Mouse (Mus musculus) hindbrain, embryonic 10.5 days (tissue): ENCODE measurements around the gene Misp. TPM values are rescaled to one million over a fixed set of nuclear protein-coding genes. Genes with fewer than 3 reads are reported as not detected.

Source experiments
- DNase-seq: peaks from one replicate; pipeline ENCODE4 v3.0.0-alpha.2; 2017; ENCODE audit warnings: low spot score
- H3K27ac ChIP-seq: fragments of 300-500 bp; sonication (generic); 2 replicates; pipeline ENCODE4 v1.5.1; 2016; ENCODE audit warnings: mild to moderate bottlenecking, moderate library complexity
- H3K27me3 ChIP-seq: fragments of 300-500 bp; sonication (generic); 2 replicates; pipeline ENCODE4 v1.6.1; 2016; ENCODE audit warnings: mild to moderate bottlenecking; ENCODE audit not compliant: poor library complexity, insufficient read depth, severe bottlenecking
- H3K36me3 ChIP-seq: fragments of 300-500 bp; sonication (generic); 2 replicates; pipeline ENCODE4 v1.6.1; 2016; ENCODE audit warnings: mild to moderate bottlenecking, moderate library complexity
- H3K4me1 ChIP-seq: fragments of 300-500 bp; sonication (generic); replicated peaks from 2 replicates; pipeline ENCODE4 v1.6.1; 2016; ENCODE audit warnings: mild to moderate bottlenecking
- H3K4me3 ChIP-seq: fragments of 300-500 bp; sonication (generic); 2 replicates; pipeline ENCODE4 v1.5.1; 2016; ENCODE audit warnings: mild to moderate bottlenecking, moderate library complexity
- H3K9me3 ChIP-seq: fragments of 300-500 bp; sonication (generic); 2 replicates; pipeline ENCODE4 v1.6.1; 2016; ENCODE audit warnings: mild to moderate bottlenecking, moderate library complexity
- WGBS: fragments of 180-500 bp; shearing (Covaris S2); methylation state at CpG from one replicate; pipeline ENCODE4 v1.1.7; 2016; 5-methylcytosine and 5-hydroxymethylcytosine counted together
- polyA plus RNA-seq: library from polyadenylated mRNA; unstranded; fragments of >200 nt; fragmentation: Nextera tagmentation; extraction: Ambion mirVana; gene quantifications from 2 replicates; pipeline ENCODE4 v1.2.1, GENCODE M21; 2016

The Misp gene
- polyA plus RNA-seq, 1 experiment from 2014 or later: 1.0 TPM

DNA sequence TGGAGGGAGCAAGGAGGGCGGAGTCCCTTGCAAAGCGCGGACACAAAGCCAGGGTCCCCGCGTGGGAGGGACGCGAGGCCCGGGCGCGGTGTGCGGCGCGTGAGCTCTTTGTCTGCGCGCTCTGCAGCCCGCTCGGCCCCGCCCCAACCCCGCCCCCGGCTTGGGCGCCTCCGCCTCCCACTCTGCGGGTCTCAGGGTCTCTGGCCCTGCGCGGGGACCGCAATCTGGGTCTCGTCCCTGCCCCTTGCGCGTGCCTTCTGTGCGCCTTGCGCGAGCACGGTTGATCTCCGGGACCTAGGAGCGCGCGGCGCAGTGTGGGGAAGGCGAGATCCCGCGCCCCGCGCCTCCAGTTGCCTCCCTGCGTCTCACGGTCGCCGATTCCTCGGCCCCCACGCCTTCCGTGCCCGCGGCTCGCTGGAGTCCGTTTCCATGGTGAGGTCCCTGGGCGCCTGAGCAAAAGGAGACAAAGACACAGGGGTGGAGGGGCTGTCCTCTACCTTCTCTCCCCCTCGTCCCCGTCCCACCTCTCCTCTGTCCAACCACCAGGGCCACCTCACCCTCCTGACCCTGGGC is 53.6 kb downstream of the Misp start, which contains the start of the genes Prtn3 and Plppr3:
Prtn3 (plus strand) TSS at position 187 of the 573 bp plus-strand sequence.
Plppr3 (minus strand) TSS at position 345 of the 573 bp plus-strand sequence.
- Histone ChIP-seq H3K9me3 (no peaks in the 10 kb centered on the region), H3K36me3 (peaks cover 34% of the 10 kb centered on the region), H3K4me3 (peak within 1 kb of the TSS; percentile 75), H3K4me1 (peaks cover 47% of the 10 kb centered on the region), H3K27me3 (peaks cover 24% of the 10 kb centered on the region), H3K27ac (peak within 1 kb of the TSS; percentile 98)
- under 1% methylated on average over 57 of the region's 57 CpGs for WGBS
- peak; percentile 82 for DNase-seq

DNA sequence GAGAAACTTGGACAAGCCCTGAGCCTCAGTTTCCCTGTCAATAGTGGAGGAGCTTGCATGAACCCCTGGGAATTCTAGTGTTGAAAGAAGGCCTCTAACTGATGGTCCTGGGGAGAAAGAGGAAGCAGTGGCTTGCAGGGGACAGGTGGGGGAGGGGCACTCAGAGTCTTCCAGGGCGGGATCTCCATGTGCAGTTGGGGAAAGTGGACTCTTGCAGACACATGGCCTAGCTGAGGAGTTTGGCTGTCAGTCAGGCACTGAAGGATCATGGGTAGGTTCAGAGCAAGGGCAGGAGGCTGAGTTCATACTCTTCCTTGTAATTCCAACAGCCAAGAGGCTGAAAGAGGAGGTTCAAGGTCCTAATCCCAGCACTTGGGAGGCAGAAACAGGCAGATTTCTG is 56.4 kb downstream of the Misp start:
- peaks cover 52% of the 10 kb centered on the region for H3K27me3 ChIP-seq

GRCm38 (mm10) chr10:79877757-79878156 is 57.0 kb downstream of the Misp start:
- Histone ChIP-seq H3K4me3 (no peak overlapping the region), H3K27me3 (peaks cover 58% of the 10 kb centered on the region), H3K27ac (no peak overlapping the region), H3K36me3 (peaks cover 2% of the 10 kb centered on the region), H3K9me3 (no peaks in the 10 kb centered on the region), H3K4me1 (peaks cover 57% of the 10 kb centered on the region)
- DNase-seq: no peak
- 45% methylated on average over 12 of the region's 12 CpGs for WGBS

More for the DNA sequence above, 56.4 kb downstream of the Misp start:
- H3K36me3 ChIP-seq: peaks cover 8% of the 10 kb centered on the region
- no peak overlapping the region for H3K4me3 ChIP-seq
- no peak overlapping the region for H3K27ac ChIP-seq
- no peak for DNase-seq
- 69% methylated on average over 1 of the region's 1 CpGs for WGBS
- H3K4me1 ChIP-seq: peaks cover 57% of the 10 kb centered on the region
- H3K9me3 ChIP-seq: no peaks in the 10 kb centered on the region

- H3K4me1 ChIP-seq: peaks cover 52% of the 10 kb centered on the region
- H3K36me3 ChIP-seq: no peaks in the 10 kb centered on the region
- no peak overlapping the region for H3K27ac ChIP-seq
- 50% methylated on average over 3 of the region's 3 CpGs for WGBS
- no peaks in the 10 kb centered on the region for H3K9me3 ChIP-seq
- peaks cover 76% of the 10 kb centered on the region for H3K27me3 ChIP-seq
- no peak overlapping the region for H3K4me3 ChIP-seq
- no peak for DNase-seq
Observed at GRCm38 (mm10) chr10:79879527-79879926, 58.7 kb downstream of the Misp start.

Other genes with a start within 250 kb of the Misp start
- gene Theg, start 233.7 kb upstream of the Misp start, polyA plus RNA-seq: not detected in 2 replicates
- 0.02 and 0.07 TPM in 2 replicates for gene C2cd4c, start 207.0 kb upstream of the Misp start, polyA plus RNA-seq
- gene Shc2, start 183.1 kb upstream of the Misp start, polyA plus RNA-seq: 20.5 and 22.6 TPM in 2 replicates
- gene Odf3l2, start 175.3 kb upstream of the Misp start, polyA plus RNA-seq: not detected in 2 replicates
- 1.4 and 1.5 TPM in 2 replicates for gene Madcam1, start 156.4 kb upstream of the Misp start, polyA plus RNA-seq
- 66.0 and 76.6 TPM in 2 replicates for gene Tpgs1, start 151.6 kb upstream of the Misp start, polyA plus RNA-seq
- 243 and 244 TPM in 2 replicates for gene Cdc34, start 138.8 kb upstream of the Misp start, polyA plus RNA-seq
- 0.75 and 1.2 TPM in 2 replicates for gene Gzmm, start 132.0 kb upstream of the Misp start, polyA plus RNA-seq
- 657 and 686 TPM in 2 replicates for gene Bsg, start 116.5 kb upstream of the Misp start, polyA plus RNA-seq
- 0.08 and 0.11 TPM in 2 replicates for gene Hcn2, start 104.4 kb upstream of the Misp start, polyA plus RNA-seq
- gene Polrmt, start 74.4 kb upstream of the Misp start, polyA plus RNA-seq: 47.3 and 51.6 TPM in 2 replicates
- gene Fgf22, start 65.9 kb upstream of the Misp start, polyA plus RNA-seq: 0.12 and 0.55 TPM in 2 replicates
- 124 and 136 TPM in 2 replicates for gene Rnf126, start 54.0 kb upstream of the Misp start, polyA plus RNA-seq
- 1.7 and 1.8 TPM in 2 replicates for gene Fstl3, start 43.7 kb upstream of the Misp start, polyA plus RNA-seq
- 0.10 TPM in 1 of 2 replicates, not detected in the other for gene Prss57, start 30.0 kb upstream of the Misp start, polyA plus RNA-seq
- 142 and 175 TPM in 2 replicates for gene Palm, start 27.4 kb upstream of the Misp start, polyA plus RNA-seq
- gene Ptbp1, start 33.4 kb downstream of the Misp start, polyA plus RNA-seq: 288 and 338 TPM in 2 replicates
- gene Prtn3, start 53.5 kb downstream of the Misp start, polyA plus RNA-seq: 10.0 and 15.1 TPM in 2 replicates
- gene Plppr3, start 53.6 kb downstream of the Misp start, polyA plus RNA-seq: 122 and 205 TPM in 2 replicates
- gene Elane, start 65.3 kb downstream of the Misp start, polyA plus RNA-seq: not detected in 2 replicates
- not detected in 2 replicates for gene Cfd, start 69.9 kb downstream of the Misp start, polyA plus RNA-seq
- gene Med16, start 87.9 kb downstream of the Misp start, polyA plus RNA-seq: 68.3 and 77.3 TPM in 2 replicates
- gene Gm26602, start 89.9 kb downstream of the Misp start, polyA plus RNA-seq: 2.6 and 4.5 TPM in 2 replicates
- 0.72 and 0.80 TPM in 2 replicates for gene Kiss1r, start 96.0 kb downstream of the Misp start, polyA plus RNA-seq
- gene R3hdm4, start 100.2 kb downstream of the Misp start, polyA plus RNA-seq: 130 and 152 TPM in 2 replicates
- 11.1 and 15.0 TPM in 2 replicates for gene Arid3a, start 106.1 kb downstream of the Misp start, polyA plus RNA-seq
- 128 and 140 TPM in 2 replicates for gene Wdr18, start 139.2 kb downstream of the Misp start, polyA plus RNA-seq
- gene Grin3b, start 149.7 kb downstream of the Misp start, polyA plus RNA-seq: 0.35 TPM in 2 replicates
- 11.8 and 13.1 TPM in 2 replicates for gene Tmem259, start 163.3 kb downstream of the Misp start, polyA plus RNA-seq
- gene Cnn2, start 167.6 kb downstream of the Misp start, polyA plus RNA-seq: 201 and 223 TPM in 2 replicates
- gene Abca7, start 175.5 kb downstream of the Misp start, polyA plus RNA-seq: 4.4 and 6.0 TPM in 2 replicates
- 8.4 and 9.0 TPM in 2 replicates for gene Arhgap45, start 195.7 kb downstream of the Misp start, polyA plus RNA-seq
- gene Polr2e, start 218.8 kb downstream of the Misp start, polyA plus RNA-seq: 261 and 268 TPM in 2 replicates
- gene Gpx4, start 226.2 kb downstream of the Misp start, polyA plus RNA-seq: 681 and 705 TPM in 2 replicates